ENCODE assay signal across 9 mouse cellular contexts in genomic region chr14:76488101-76489044, GRCm38 (mm10).
DNase-seq lines count a peak whose midpoint lies in the region; ATAC-seq lines count a peak whose summit lies in the region.
"Had no signal": no experiment of that assay in that cellular context is flagged by ENCODE, and none has a peak within 500 bp of the region (broad histone marks: within the 10 kb centered on the region; RNA-seq: fewer than 3 reads in every experiment).

No protein-coding gene starts in this region.

- no peaks in the 10 kb centered on the region for H3K9me3 ChIP-seq in kidney, embryonic 15.5 days (replicated peaks)
- no peaks in the 10 kb centered on the region for H3K9me3 ChIP-seq in midbrain, embryonic 15.5 days

- DNase-seq in kidney, adult 11 months = no peak
- DNase-seq in forelimb bud, embryonic 11.5 days (ENCODE audit: low read depth, low spot score) = peak; percentile 85
- DNase-seq in urinary bladder, postnatal 25 days (ENCODE audit: low spot score) = no peak
- no peak for DNase-seq in right cerebral cortex, postnatal 36 days (ENCODE audit: low spot score in 2 of 2)
- DNase-seq: kidney, postnatal 25 days had no signal

- peak; percentile 65 for ATAC-seq in kidney, embryonic 15.5 days (replicated peaks; ENCODE audit: low FRiP score)
- ATAC-seq in common myeloid progenitor, adult 5-6 weeks (replicated peaks; ENCODE audit: low read depth, poor library complexity, severe bottlenecking) = 0 out of 2 replicates have a peak, but pooled peaks have one; percentile 45
- no peak for ATAC-seq in midbrain, embryonic 15.5 days (replicated peaks)
- no peak for ATAC-seq in megakaryocyte progenitor cell, adult 5-6 weeks (replicated peaks; ENCODE audit: poor library complexity)

- H3K4me1 ChIP-seq in kidney, embryonic 15.5 days = peaks cover 27% of the 10 kb centered on the region
- peaks cover 9% of the 10 kb centered on the region for H3K4me1 ChIP-seq in midbrain, embryonic 15.5 days

- 53% methylated on average over 18 of the region's 18 CpGs for WGBS in kidney, embryonic 15.5 days
- WGBS in midbrain, embryonic 15.5 days = 78% methylated on average over 18 of the region's 18 CpGs

- H3K9ac ChIP-seq in kidney, embryonic 15.5 days = 0 out of 2 replicates have a peak overlapping the region, but pooled peaks have one; percentile 4
- H3K9ac ChIP-seq in midbrain, embryonic 15.5 days = no peak overlapping the region

- peaks cover 2% of the 10 kb centered on the region; the same call in 1 of the 2 replicates for H3K36me3 ChIP-seq in kidney, embryonic 15.5 days
- H3K36me3 ChIP-seq in midbrain, embryonic 15.5 days (replicated peaks) = no peaks in the 10 kb centered on the region

- no peak overlapping the region for H3K4me2 ChIP-seq in kidney, embryonic 15.5 days
- H3K4me2 ChIP-seq in midbrain, embryonic 15.5 days = no peak overlapping the region

- no peaks in the 10 kb centered on the region for H3K27me3 ChIP-seq in kidney, embryonic 15.5 days
- H3K27me3 ChIP-seq in midbrain, embryonic 15.5 days (replicated peaks) = no peaks in the 10 kb centered on the region

- peak overlapping the region; percentile 78 for H3K27ac ChIP-seq in kidney, embryonic 15.5 days
- peak overlapping the region; percentile 42; the same call in 1 of the 2 replicates for H3K27ac ChIP-seq in midbrain, embryonic 15.5 days

- no peak overlapping the region for H3K4me3 ChIP-seq in kidney, embryonic 15.5 days (replicated peaks)
- H3K4me3 ChIP-seq in midbrain, embryonic 15.5 days = no peak overlapping the region

Comparison
In these comparisons a context has a peak if more than half of its experiments do, and no peak if none do; other contexts are left out.
1. ATAC-seq: peak in kidney, embryonic 15.5 days (single experiment) and common myeloid progenitor, adult 5-6 weeks (single experiment); none in midbrain, embryonic 15.5 days (single experiment) and megakaryocyte progenitor cell, adult 5-6 weeks (single experiment).